Mouse (Mus musculus) kidney, adult 2 months (tissue): ENCODE measurements around the gene Vasn.

Source experiments
- CTCF ChIP-seq: fragments of 200-500 bp; conservative IDR thresholded peaks from 2 replicates; pipeline ENCODE4 v1.5.1; 2011; ENCODE audit warnings: low read depth, mild to moderate bottlenecking, control low read depth, low read length, moderate library complexity, mixed read lengths; ENCODE audit not compliant: insufficient read depth, insufficient read length
- POLR2A ChIP-seq: fragments of 200-500 bp; IDR thresholded peaks from one replicate; pipeline ENCODE4 v1.6.1; 2011; ENCODE audit warnings: low read depth, low read length, control low read depth

GRCm38 (mm10) chr16:4608532-4609059 lies 31.1 kb upstream of the Vasn start:
- TF ChIP-seq CTCF = no peak
- no peak for TF ChIP-seq POLR2A
